Comparison of ENCODE assay signal across 27 mouse cellular contexts in the genomic region with DNA sequence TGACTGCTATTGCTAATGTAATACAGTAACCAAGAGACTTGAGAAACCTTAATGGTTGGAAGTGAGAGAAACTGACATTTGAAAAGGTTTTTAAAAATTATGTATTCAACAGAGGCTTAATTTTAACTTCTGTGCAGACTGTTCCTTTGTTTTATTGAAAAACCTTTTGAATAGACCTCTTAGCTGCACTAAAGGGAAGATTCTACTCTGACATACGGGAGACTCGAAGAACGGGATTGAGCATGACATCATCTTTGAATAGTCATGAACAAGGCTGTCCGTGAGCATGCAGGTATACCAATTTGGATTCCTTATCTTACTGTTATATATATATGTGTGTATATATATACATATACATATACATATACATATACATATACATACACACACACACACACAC.
"Had no signal": no experiment of that assay in that cellular context is flagged by ENCODE, and none has a peak within 500 bp of the region (broad histone marks: within the 10 kb centered on the region; RNA-seq: fewer than 3 reads in every experiment).

No protein-coding gene starts in this region.

- H3K4me2 ChIP-seq: embryonic facial prominence, embryonic 12.5 days; embryonic facial prominence, embryonic 13.5 days; embryonic facial prominence, embryonic 15.5 days; forebrain, embryonic 12.5 days; forebrain, embryonic 13.5 days; heart, embryonic 11.5 days had no signal

- H3K36me3 ChIP-seq: embryonic facial prominence, embryonic 10.5 days; embryonic facial prominence, embryonic 12.5 days; embryonic facial prominence, embryonic 13.5 days; embryonic facial prominence, embryonic 15.5 days; forebrain, embryonic 10.5 days; forebrain, embryonic 12.5 days; heart, embryonic 10.5 days had no signal

- H3K27me3 ChIP-seq: embryonic facial prominence, embryonic 12.5 days; embryonic facial prominence, embryonic 13.5 days; embryonic facial prominence, embryonic 15.5 days; forebrain, embryonic 12.5 days; forebrain, embryonic 13.5 days had no signal

- H3K9ac ChIP-seq: embryonic facial prominence, embryonic 12.5 days; embryonic facial prominence, embryonic 13.5 days; embryonic facial prominence, embryonic 15.5 days; forebrain, embryonic 12.5 days; forebrain, embryonic 13.5 days had no signal

- H3K4me1 ChIP-seq: embryonic facial prominence, embryonic 10.5 days; embryonic facial prominence, embryonic 12.5 days; embryonic facial prominence, embryonic 13.5 days; embryonic facial prominence, embryonic 15.5 days; forebrain, embryonic 10.5 days; forebrain, embryonic 12.5 days; forebrain, embryonic 13.5 days; heart, embryonic 10.5 days had no signal

- H3K9me3 ChIP-seq: embryonic facial prominence, embryonic 10.5 days; embryonic facial prominence, embryonic 12.5 days; embryonic facial prominence, embryonic 13.5 days; embryonic facial prominence, embryonic 15.5 days; forebrain, embryonic 10.5 days; forebrain, embryonic 12.5 days; forebrain, embryonic 13.5 days; heart, embryonic 10.5 days had no signal

- ATAC-seq: forebrain, embryonic 13.5 days had no signal

- H3K4me3 ChIP-seq: embryonic facial prominence, embryonic 10.5 days; embryonic facial prominence, embryonic 12.5 days; embryonic facial prominence, embryonic 13.5 days; embryonic facial prominence, embryonic 15.5 days; erythroblast, embryonic 14.5 days; forebrain, embryonic 10.5 days; forebrain, embryonic 12.5 days; forebrain, embryonic 13.5 days; gastrocnemius, adult 2 months; heart, adult 2 months; heart, embryonic 10.5 days had no signal

- DNase-seq: cerebellum, adult 2 months; cerebellum, adult 8-10 months; cerebellum, adult 9-10 months; cerebellum, adult 9-11 months; cerebellum, postnatal 10 days; cerebellum, postnatal 14 days; cerebellum, postnatal 25 days; cerebellum, postnatal 36 days; embryo, embryonic 11 days; gastrocnemius, adult 2 months; gastrocnemius, postnatal 10 days; gastrocnemius, postnatal 14 days; gastrocnemius, postnatal 25 days; gastrocnemius, postnatal 36 days; heart, adult 11 months; heart, adult 18-20 months; heart, adult 2 months had no signal

- H3K27ac ChIP-seq: embryonic facial prominence, embryonic 10.5 days; embryonic facial prominence, embryonic 12.5 days; embryonic facial prominence, embryonic 13.5 days; embryonic facial prominence, embryonic 15.5 days; forebrain, embryonic 10.5 days; forebrain, embryonic 12.5 days; forebrain, embryonic 13.5 days; gastrocnemius, adult 2 months; heart, adult 2 months; heart, embryonic 10.5 days had no signal
